Mouse (Mus musculus) left cerebral cortex, postnatal 36 days (tissue): ENCODE data around the gene Pnmt. TPM values are rescaled to one million over a fixed set of nuclear protein-coding genes. Genes with fewer than 3 reads are reported as not detected.
A peak's percentile ranks its signal among the peaks of the same experiment; 100 is the strongest.
"Not testable (repeated sequence)": the region's sequence is repeated elsewhere in the genome, so short reads cannot be mapped to it uniquely, and the experiment has no call there.

Experiments
- DNase-seq, 2 experiments: peaks; one replicate each; pipeline ENCODE4 v3.0.0; 2021 to 2022; ENCODE audit warnings: low spot score in 2 of 2, mixed read lengths in 1 of 2
- intact Hi-C: fragments of 180-260 bp; cut with DNase I; formaldehyde crosslinking; loops from one replicate; pipeline ENCODE4 v1.15.1; 2025
- total RNA-seq, 2 experiments: library from RNA; stranded (reverse); gene quantifications; 2 replicates each; pipeline ENCODE4 v1.2.3; 2021

The Pnmt gene
- total RNA-seq, 2 experiments from 2014 or later, result 0.34 to 0.47 TPM

- intact Hi-C loops, result no loop called here
- DNase-seq, result no peak
Observed at GRCm38 (mm10) chr11:98380106-98380505, 6.1 kb upstream of the Pnmt start.

- DNase-seq, result no peak
- intact Hi-C loops, result no loop called here
Observed at GRCm38 (mm10) chr11:98381651-98382050, 4.6 kb upstream of the Pnmt start.

- intact Hi-C loops, DNase-seq: not testable (repeated sequence)
Observed at GRCm38 (mm10) chr11:98382405-98382804, 3.8 kb upstream of the Pnmt start.

GRCm38 (mm10) chr11:98383261-98384030 lies 2.8 kb upstream of the Pnmt start, which contains the start of gene Tcap:
Tcap (plus strand) TSS chr11:98383811.
- no peak for DNase-seq
- intact Hi-C loops, result no loop called here

- DNase-seq, result no peak
Observed at GRCm38 (mm10) chr11:98384216-98384615, 2.0 kb upstream of the Pnmt start.

GRCm38 (mm10) chr11:98384721-98385637 lies 1.3 kb upstream of the Pnmt start:
- intact Hi-C loops, result loop anchor here (5.0 kb wide), 1 partner anchor 118 kb away; no protein-coding TSS in a partner anchor
- DNase-seq, result no peak

More at GRCm38 (mm10) chr11:98384216-98384615, 2.0 kb upstream of the Pnmt start:
- intact Hi-C loops, result no loop called here

- intact Hi-C loops, result loop anchor here (5.0 kb wide), 1 partner anchor 119 kb away; no protein-coding TSS in a partner anchor
Observed at GRCm38 (mm10) chr11:98386596-98386995, 346 bp downstream of the Pnmt start.

GRCm38 (mm10) chr11:98387056-98387577 lies 867 bp downstream of the Pnmt start:
- DNase-seq, result no peak
- intact Hi-C loops, result loop anchor here (5.0 kb wide), 1 partner anchor 120 kb away; no protein-coding TSS in a partner anchor

More at GRCm38 (mm10) chr11:98386596-98386995, 346 bp downstream of the Pnmt start:
- DNase-seq, result no peak

GRCm38 (mm10) chr11:98388282-98388681 lies 2.0 kb downstream of the Pnmt start:
- intact Hi-C loops, result loop anchor here (2.0 to 5.0 kb wide), 2 partner anchors 45 to 121 kb away; no protein-coding TSS in a partner anchor
- DNase-seq, result peak in 1 of 2 experiments; percentile 2

GRCm38 (mm10) chr11:98389221-98389780 lies 3.1 kb downstream of the Pnmt start:
- peak; percentile 66 to 67 for DNase-seq
- intact Hi-C loops, result loop anchor here (2.0 to 5.0 kb wide), 2 partner anchors 46 to 122 kb away; no protein-coding TSS in a partner anchor

GRCm38 (mm10) chr11:98390141-98390540 lies 3.9 kb downstream of the Pnmt start:
- intact Hi-C loops, result no loop called here
- no peak for DNase-seq

- intact Hi-C loops, result no loop called here
- no peak for DNase-seq
Observed at GRCm38 (mm10) chr11:98392034-98392433, 5.8 kb downstream of the Pnmt start.

- intact Hi-C loops, result no loop called here
Observed at GRCm38 (mm10) chr11:98392645-98393044, 6.4 kb downstream of the Pnmt start.

GRCm38 (mm10) chr11:98393317-98393716 lies 7.1 kb downstream of the Pnmt start:
- DNase-seq, result no peak
- intact Hi-C loops, result no loop called here

More at GRCm38 (mm10) chr11:98392645-98393044, 6.4 kb downstream of the Pnmt start:
- no peak for DNase-seq

GRCm38 (mm10) chr11:98394301-98394700 lies 8.1 kb downstream of the Pnmt start:
- intact Hi-C loops, result no loop called here
- no peak for DNase-seq

GRCm38 (mm10) chr11:98395041-98395440 lies 8.8 kb downstream of the Pnmt start:
- intact Hi-C loops, result no loop called here
- no peak for DNase-seq

- intact Hi-C loops, result no loop called here
- DNase-seq, result no peak
Observed at GRCm38 (mm10) chr11:98397946-98398345, 11.7 kb downstream of the Pnmt start.

GRCm38 (mm10) chr11:98400161-98400726 lies 14.0 kb downstream of the Pnmt start, which contains the start of gene Pgap3:
Pgap3 (minus strand) TSS chr11:98400490.
- intact Hi-C loops, result no loop called here
- DNase-seq, result peak; percentile 90 to 91

- intact Hi-C loops, result no loop called here
Observed at GRCm38 (mm10) chr11:98400816-98401215, 14.6 kb downstream of the Pnmt start.

More at GRCm38 (mm10) chr11:98400816-98401215, 14.6 kb downstream of the Pnmt start:
- DNase-seq, result no peak
